Mouse (Mus musculus) kidney, adult 2 months (tissue): ENCODE measurements around the gene Ephb3. TPM values are rescaled to one million over a fixed set of nuclear protein-coding genes. Genes with fewer than 3 reads are reported as not detected.

Source experiments
- DNase-seq: peaks from one replicate; pipeline ENCODE4 v3.0.0; 2021
- H3K27ac ChIP-seq: fragments of 200-500 bp; 2 replicates; pipeline ENCODE4 v1.5.1; 2012; ENCODE audit warnings: low read depth, low read length, control low read depth, inconsistent platforms; ENCODE audit not compliant: insufficient read depth
- H3K27me3 ChIP-seq: fragments of 200-500 bp; replicated peaks from 2 replicates; pipeline ENCODE4 v1.6.1; 2012; ENCODE audit warnings: mild to moderate bottlenecking, moderate library complexity, low read length, inconsistent platforms; ENCODE audit not compliant: control insufficient read depth, insufficient read depth
- H3K36me3 ChIP-seq: fragments of 200-500 bp; 2 replicates; pipeline ENCODE4 v1.6.1; 2012; ENCODE audit warnings: mild to moderate bottlenecking, moderate library complexity, low read length, inconsistent platforms; ENCODE audit not compliant: control insufficient read depth, insufficient read depth
- H3K4me1 ChIP-seq: fragments of 200-500 bp; 2 replicates; pipeline ENCODE4 v1.6.1; 2011; ENCODE audit warnings: low read length; ENCODE audit not compliant: control insufficient read depth, insufficient read depth
- H3K4me3 ChIP-seq: fragments of 200-500 bp; 2 replicates; pipeline ENCODE4 v1.5.1; 2011; ENCODE audit warnings: mild to moderate bottlenecking, low read depth, low read length, control low read depth; ENCODE audit not compliant: insufficient read depth
- CTCF ChIP-seq: fragments of 200-500 bp; conservative IDR thresholded peaks from 2 replicates; pipeline ENCODE4 v1.5.1; 2011; ENCODE audit warnings: low read depth, mild to moderate bottlenecking, control low read depth, low read length, moderate library complexity, mixed read lengths; ENCODE audit not compliant: insufficient read depth, insufficient read length
- POLR2A ChIP-seq: fragments of 200-500 bp; IDR thresholded peaks from one replicate; pipeline ENCODE4 v1.6.1; 2011; ENCODE audit warnings: low read depth, low read length, control low read depth
- WGBS: fragments of 180-500 bp; shearing (Covaris S2); methylation state at CpG from one replicate; pipeline ENCODE4 v1.1.7; 2018; 5-methylcytosine and 5-hydroxymethylcytosine counted together
- polyA plus RNA-seq: library from polyadenylated mRNA; depleted of rRNA; stranded (reverse); fragments of >200 nt; gene quantifications from 2 replicates; pipeline ENCODE4 v1.2.3, GENCODE M21; 2012

Gene Ephb3
- polyA plus RNA-seq, 1 experiment: 5.5 TPM

DNA sequence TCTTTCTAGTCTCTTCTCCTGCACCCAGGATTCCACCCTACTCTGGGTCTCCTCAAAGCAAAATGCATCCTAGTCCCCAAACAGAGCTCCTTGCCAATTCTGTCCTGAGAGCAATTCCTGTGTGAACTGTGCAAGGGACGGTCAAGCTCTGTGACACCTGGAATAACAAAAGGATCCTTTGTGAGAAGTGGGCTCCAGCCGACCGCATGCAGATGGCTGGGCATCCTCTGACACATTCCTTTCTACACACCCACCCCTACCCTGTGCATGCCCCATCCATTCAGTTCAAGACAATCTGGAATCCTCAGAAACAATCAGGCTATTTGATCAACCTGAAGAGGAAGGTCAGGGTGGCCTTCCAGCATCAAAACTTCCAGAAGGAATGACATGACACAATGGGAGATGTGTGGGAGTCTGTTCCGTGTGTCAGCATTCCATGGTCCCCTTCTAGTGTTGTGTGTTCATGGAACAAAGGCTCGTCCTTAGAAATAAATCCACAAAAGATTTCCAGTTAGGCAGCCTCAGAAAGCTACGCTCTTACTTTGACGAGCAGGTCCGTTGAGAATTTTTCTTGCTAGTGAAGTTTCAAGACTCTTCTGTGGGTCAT lies 9.2 kb upstream of the Ephb3 start:
- Histone ChIP-seq H3K27me3 (no peaks in the 10 kb centered on the region), H3K27ac (no peak overlapping the region), H3K4me1 (no peaks in the 10 kb centered on the region), H3K36me3 (no peaks in the 10 kb centered on the region), H3K4me3 (no peak overlapping the region)
- WGBS: 55% methylated on average over 8 of the region's 8 CpGs
- no peak for DNase-seq
- TF ChIP-seq POLR2A (no peak), CTCF (no peak)

DNA sequence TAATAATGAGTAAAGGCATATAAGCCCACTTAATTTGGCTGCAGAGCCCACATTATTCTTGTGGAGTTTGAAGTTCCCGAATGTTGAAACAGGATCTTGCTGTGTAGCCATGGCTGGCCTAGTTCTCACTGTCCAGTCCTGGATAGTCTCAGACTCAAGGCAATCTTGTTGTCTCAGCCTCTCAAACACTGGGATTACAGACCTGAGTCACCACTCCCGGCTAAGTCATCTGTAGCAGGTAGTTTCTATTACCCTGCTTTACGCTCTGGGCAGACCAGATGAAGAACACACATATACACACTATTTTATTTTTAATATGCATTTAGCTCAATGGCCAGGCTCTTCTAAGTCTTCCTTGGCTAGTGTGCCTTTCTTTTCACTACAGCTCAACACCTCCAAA lies 8.0 kb upstream of the Ephb3 start:
- 83% methylated on average over 3 of the region's 3 CpGs for WGBS
- no peak for DNase-seq
- TF ChIP-seq CTCF (no peak), POLR2A (no peak)

DNA sequence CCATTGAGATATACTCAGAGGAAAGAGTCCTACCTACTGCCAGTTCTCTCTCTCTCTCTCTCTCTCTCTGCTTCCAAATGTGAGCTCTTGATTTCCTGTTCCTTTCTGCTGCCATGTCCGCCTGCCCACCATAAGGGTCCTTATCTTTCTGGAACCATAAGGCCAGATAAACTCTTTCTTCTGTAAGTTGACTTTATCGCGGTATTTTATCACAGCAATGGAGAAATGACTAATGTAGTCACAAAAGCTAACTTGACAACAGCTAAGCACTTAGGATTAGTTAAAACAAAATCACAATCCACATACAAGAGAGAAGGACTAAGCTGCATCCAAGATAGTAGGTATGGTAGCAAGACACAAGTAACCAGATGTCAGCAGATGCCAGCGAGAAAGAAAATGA lies 7.0 kb upstream of the Ephb3 start:
- Histone ChIP-seq H3K4me1 (no peaks in the 10 kb centered on the region), H3K27me3 (no peaks in the 10 kb centered on the region), H3K36me3 (no peaks in the 10 kb centered on the region), H3K4me3 (no peak overlapping the region), H3K27ac (no peak overlapping the region)
- WGBS: 90% methylated on average over 4 of the region's 4 CpGs
- DNase-seq: no peak
- TF ChIP-seq POLR2A: no peak
- TF ChIP-seq CTCF: no peak

More for the DNA sequence above, 8.0 kb upstream of the Ephb3 start:
- no peaks in the 10 kb centered on the region for H3K4me1 ChIP-seq
- no peak overlapping the region for H3K4me3 ChIP-seq
- H3K27ac ChIP-seq: no peak overlapping the region
- no peaks in the 10 kb centered on the region for H3K36me3 ChIP-seq
- no peaks in the 10 kb centered on the region for H3K27me3 ChIP-seq

DNA sequence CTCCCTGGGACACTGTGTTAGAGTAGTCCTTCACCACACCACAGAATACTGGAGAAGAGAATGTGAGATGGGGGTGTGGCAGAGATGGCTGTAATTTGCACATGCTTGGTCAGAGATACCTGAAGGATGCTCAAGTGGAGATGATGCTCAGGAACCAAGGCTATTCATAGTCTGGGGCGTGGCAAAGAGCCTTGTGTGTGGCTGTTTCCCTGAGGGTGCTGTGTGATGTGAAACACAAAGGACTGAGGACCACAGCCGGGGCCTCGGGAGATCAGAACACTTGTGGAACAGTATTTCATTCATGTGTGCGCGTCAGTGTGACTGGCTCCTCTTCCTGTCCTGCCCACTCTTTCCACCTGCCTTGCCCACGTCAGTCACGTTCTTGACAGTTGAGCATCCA lies 6.5 kb upstream of the Ephb3 start:
- Histone ChIP-seq H3K27me3 (no peaks in the 10 kb centered on the region), H3K36me3 (no peaks in the 10 kb centered on the region), H3K4me1 (no peaks in the 10 kb centered on the region), H3K4me3 (no peak overlapping the region), H3K27ac (no peak overlapping the region)
- DNase-seq: no peak
- TF ChIP-seq POLR2A: no peak
- no peak for TF ChIP-seq CTCF
- 84% methylated on average over 7 of the region's 7 CpGs for WGBS

DNA sequence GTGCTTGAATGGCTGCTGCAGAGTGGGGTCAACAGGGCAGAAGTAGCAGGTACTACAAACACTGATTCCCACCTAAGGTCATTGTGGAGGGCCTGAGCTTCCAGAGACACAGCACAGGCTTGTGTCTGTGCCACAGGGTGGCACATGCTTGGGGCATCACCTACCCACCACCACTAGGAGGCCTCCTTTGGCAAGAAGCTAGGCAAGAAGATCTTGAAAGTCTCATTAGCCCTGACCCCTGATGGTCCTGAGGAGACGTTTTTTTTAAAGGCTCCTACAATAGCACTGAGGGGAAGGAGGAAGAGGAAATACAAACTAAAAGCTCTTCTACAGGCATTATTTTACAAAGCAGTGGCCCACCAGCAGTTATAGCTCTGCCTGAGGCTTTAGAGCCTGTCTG lies 6.0 kb upstream of the Ephb3 start:
- Histone ChIP-seq H3K4me3 (no peak overlapping the region), H3K27ac (no peak overlapping the region), H3K4me1 (no peaks in the 10 kb centered on the region), H3K36me3 (no peaks in the 10 kb centered on the region), H3K27me3 (no peaks in the 10 kb centered on the region)
- TF ChIP-seq POLR2A: no peak
- peak; percentile 54 for TF ChIP-seq CTCF
- no peak for DNase-seq
- 5% methylated on average over 1 of the region's 1 CpGs for WGBS

DNA sequence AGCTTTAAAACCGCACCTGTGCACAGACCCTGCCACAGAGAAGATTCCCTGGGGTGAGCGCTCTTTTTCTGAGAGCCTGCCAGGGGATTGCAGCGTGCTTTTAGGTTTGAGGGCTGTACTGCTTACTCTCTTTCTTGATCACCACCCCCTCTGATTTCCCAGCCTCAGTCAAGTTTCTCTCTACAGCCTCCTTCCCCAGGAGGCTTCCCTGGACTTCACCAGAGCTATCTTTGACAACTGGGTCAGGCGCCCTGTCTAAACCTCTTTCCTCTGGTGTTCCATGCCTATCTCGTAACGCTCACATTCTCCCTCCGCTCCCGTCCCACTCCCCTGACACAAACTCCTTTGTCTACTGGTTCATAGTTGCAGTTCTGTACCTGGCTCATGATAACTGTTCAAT lies 5.1 kb upstream of the Ephb3 start:
- 89% methylated on average over 8 of the region's 8 CpGs for WGBS
- TF ChIP-seq POLR2A (no peak), CTCF (no peak)
- no peak overlapping the region for H3K4me3 ChIP-seq

DNA sequence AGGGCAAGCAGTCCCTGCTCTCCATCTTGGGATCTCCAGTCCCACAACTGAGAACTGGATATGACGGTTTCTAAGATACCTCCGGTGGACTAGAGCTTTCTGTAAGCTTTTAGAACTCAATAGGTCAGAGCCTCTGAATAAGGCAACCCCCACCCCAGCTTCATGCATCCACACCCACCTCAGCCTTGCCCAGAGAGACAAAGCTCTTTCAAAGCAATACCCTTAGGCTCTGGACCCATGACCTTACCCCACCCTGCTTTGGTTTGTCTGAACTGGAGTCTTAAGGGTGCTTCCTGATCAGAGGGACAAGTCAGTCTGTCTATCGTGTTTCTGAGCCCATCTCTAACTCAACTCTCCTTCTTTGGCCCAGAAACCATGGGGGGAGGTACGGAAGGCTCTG lies 1.8 kb upstream of the Ephb3 start:
- H3K36me3 ChIP-seq: no peaks in the 10 kb centered on the region
- no peaks in the 10 kb centered on the region for H3K27me3 ChIP-seq
- TF ChIP-seq CTCF: no peak
- no peak overlapping the region for H3K27ac ChIP-seq
- H3K4me1 ChIP-seq: no peaks in the 10 kb centered on the region
- DNase-seq: no peak
- WGBS: 80% methylated on average over 4 of the region's 4 CpGs
- no peak overlapping the region for H3K4me3 ChIP-seq

More for the DNA sequence above, 5.1 kb upstream of the Ephb3 start:
- Histone ChIP-seq H3K4me1 (no peaks in the 10 kb centered on the region), H3K36me3 (no peaks in the 10 kb centered on the region), H3K27me3 (no peaks in the 10 kb centered on the region), H3K27ac (no peak overlapping the region)
- no peak for DNase-seq
